Mouse (Mus musculus) frontal cortex, postnatal 10 days (tissue): ENCODE results near the gene Iscu.
"Not testable (repeated sequence)": the region's sequence is repeated elsewhere in the genome, so short reads cannot be mapped to it uniquely, and the experiment has no call there.

ENCODE experiments used
- DNase-seq, 2 experiments: peaks; one replicate each; pipeline ENCODE4 v3.0.0; 2022; ENCODE audit warnings: low spot score in 2 of 2, mixed read lengths in 1 of 2

The Iscu gene

DNA sequence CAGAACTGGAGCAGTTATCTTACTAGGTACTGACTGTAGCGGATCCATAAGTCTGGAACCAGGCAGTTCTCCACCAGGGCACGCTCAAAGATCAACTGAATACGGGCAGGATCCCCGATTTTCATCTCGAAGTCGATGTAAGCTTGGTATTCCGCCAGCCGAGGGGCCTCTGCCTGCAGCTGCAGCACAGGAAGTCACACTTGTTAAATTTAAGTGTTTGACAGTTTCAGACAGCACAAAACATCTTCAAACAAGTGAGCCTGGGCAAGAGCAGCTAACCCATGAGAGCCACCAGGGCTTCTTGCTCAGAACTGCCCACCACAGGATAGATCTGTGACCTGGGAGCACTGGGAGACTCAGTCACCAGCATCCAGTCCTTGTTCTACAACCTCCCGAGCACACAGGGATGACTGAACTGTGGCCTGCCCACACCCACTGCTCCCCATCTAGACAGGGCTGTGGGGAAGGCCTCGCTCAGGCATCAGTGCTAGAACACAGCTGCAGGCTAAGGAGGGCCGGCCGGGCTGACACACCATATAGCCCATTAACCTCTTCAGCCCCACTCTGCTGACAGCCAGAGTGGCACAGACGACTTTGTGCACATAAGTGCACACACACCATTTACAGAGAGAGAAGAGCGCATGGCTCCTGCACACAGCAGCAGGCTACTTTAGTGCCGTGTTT lies 17.1 kb upstream of the Iscu start:
- no peak for DNase-seq

DNA sequence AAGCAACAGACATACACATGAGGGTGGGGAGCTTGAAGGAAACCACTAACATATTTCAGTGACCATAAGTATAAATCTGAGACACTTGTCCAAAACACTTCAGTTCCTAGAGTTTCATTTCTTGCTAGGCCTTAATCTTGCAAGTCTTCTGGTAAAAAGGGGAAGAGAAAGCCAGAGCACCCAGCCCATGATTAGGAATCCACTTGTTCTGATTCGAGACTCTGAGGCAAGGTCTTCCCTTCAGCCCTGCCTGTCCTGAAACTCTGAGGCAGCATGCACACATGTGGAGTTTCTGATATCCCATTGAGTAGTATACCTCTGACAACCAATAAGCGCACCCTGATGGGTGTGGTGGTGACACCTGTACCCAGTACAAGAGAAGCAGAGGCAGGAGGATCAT lies 11.0 kb upstream of the Iscu start:
- no peak for DNase-seq

DNA sequence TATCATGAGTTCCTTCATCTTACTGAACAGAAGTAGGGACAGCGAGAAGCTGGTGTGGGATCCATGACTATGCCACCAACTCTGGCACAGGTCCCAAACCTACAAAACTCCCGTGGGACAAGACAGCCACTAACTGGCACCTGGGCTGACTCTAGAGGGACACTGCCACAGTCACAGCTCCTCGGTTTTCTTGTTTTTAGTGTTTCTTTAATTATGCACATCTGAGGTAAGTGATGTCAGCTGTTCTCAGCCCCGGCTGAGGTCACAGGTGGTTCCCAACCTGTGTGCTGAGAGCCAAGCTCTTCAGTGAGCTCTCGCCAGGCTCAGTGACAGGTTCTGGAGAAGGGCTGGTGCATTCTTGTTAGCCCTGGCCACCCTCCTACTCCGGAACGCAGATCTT lies 8.1 kb upstream of the Iscu start:
- no peak for DNase-seq

DNA sequence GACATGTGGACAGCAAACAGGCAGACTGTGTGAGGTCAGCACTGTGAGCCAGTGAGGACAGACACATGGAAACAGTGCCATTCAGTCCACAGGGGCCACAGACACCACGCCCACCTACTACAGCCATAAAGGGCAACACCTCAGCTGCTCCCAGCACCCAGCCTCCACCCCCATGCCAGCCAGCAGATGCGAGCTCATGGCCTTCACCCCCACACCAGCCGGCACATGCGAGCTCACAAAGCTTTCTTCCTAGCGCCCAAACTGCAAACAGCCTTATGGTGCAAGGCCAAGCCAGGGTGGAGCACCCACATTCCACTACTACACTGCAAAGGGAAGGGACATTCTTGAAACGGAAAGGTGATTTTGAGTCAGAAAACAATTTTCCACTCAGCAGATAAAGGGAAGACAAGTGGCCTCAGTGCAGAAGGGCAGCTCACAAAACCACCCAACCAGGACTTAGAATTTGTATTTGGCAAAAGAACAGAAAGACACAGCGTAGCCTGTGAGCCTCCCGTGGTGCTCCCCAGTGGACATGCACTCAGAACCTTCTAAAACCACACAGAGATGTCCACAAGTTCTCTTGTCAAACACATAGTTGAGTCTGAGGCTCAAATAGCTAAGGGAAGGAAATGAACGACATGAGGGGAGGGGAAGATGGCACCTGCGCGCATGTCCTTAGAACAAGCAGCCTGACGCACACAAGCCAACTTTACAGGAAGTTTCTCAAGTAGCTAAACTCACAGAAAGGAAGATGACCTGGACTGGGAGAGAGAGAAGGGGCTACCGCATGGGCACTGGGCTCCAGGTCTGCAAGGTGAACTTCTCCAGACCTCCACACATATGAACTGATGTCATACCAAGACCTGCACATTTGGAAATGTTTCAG lies 6.7 kb upstream of the Iscu start:
- DNase-seq, result no peak

GRCm38 (mm10) chr5:113768806-113769205 lies 3.7 kb upstream of the Iscu start:
- DNase-seq, result no peak

- DNase-seq, result peak; percentile 82 to 85
These were observed 1.1 kb upstream of the Iscu start for GRCm38 (mm10) chr5:113771213-113772162.

DNA sequence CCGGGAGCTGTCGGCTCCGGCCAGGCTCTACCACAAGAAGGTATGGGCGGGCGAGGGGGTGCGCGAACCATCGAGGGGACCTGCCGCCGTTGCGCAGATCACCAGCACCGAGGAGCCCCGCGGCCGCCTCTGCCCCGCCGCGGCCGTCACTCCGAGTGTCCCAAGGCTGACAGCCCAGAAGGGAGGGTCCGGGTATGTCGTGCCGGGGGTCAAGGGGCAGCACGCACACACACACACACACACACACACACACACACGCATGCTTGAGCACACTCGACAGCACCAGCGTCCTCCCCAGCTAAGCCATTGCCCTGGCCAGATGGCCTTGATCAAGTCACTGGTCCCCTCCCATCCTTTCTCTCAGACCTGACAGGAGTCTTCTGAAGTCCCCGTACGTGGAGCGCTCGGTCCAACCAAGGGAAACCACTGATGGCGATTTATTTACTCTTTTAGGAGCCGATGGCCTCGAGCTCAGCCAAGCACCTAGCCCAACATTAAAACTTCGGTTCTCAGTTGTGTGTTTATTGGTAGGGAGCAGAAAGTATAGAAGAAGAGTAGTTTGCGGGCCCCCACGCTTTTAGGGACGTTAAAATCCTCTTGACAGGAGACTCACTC lies 464 bp downstream of the Iscu start:
- no peak for DNase-seq

- DNase-seq, result peak; percentile 69 to 79
These were observed 1.1 kb downstream of the Iscu start for GRCm38 (mm10) chr5:113773664-113774063.

DNA sequence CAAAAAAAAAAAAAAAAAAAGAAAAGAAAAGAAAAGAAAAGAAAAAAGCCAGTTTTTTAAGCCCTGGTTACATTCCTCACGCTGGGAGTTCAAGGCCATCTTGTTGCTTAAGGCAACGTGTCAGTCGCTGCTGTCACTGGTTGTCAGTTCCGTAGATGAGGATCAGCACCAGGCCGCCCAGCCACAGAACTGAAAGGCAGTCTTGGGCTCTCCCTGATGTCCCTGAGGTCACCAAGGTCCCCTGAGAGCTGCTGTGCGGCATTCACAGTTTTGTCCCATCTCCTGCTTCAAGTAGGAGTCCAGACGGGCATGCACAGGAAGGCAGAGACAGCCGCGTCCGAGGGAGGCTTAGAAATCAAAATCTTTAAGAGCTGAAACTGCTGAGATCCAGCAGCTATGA lies 3.0 kb downstream of the Iscu start:
- DNase-seq, result no peak

DNA sequence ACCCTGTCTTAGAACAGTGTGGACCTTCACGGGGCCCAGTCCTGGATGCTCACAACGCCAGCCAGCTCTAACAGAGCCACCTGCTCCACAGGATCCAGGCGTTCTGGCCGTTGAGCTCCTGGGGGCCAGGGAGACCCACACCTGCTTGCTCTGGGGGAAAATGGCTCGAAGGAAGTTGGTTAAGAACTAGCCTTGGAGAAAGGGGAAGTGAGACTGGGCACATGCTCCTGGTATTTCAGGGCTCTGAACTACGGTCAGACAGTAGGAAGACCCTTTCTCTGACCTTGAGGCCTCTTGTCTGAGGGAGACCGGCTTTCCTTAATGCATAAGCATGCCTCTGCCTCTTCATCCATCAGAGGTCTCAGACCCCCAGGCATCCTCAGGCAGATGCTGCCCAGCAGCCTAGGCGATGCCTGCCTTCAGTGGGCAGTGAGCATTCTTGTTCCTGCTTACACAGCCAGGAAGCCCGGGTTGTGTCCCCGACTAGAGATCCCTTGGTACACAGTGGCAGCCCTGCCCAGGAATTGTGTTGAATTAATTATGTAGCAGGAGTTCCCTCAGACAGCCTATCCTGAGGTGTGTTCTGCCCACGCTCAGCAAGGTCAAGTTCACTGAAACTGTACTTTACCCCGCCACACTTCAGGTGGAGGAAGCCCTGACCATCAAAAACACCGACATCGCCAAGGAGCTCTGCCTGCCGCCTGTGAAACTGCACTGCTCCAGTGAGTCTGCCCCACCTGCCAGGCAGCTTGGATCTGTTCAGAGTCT lies 3.8 kb downstream of the Iscu start:
- no peak for DNase-seq

GRCm38 (mm10) chr5:113776896-113777226 lies 4.3 kb downstream of the Iscu start:
- no peak for DNase-seq

- not testable (repeated sequence) for DNase-seq
These were observed 5.2 kb downstream of the Iscu start for GRCm38 (mm10) chr5:113777728-113778127.

DNA sequence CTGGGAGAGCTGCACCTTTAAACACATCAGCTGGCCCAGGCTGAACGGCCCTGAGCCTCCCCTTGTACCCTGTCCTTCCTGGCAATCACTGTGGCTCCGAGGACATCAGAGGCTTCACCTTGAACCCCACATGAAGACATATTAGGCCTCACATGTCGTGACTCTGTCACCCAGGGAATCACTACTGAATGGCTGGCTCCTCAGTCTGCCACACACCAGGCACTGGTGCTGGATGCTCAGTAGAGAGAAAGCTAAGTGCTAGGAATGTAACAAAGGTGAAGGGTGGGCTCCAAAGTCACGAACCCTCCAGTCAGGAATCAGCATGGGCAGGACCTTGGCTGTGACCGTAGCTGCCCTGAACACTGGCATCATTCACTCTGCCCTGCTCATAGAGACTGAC lies 7.0 kb downstream of the Iscu start:
- no peak for DNase-seq

DNA sequence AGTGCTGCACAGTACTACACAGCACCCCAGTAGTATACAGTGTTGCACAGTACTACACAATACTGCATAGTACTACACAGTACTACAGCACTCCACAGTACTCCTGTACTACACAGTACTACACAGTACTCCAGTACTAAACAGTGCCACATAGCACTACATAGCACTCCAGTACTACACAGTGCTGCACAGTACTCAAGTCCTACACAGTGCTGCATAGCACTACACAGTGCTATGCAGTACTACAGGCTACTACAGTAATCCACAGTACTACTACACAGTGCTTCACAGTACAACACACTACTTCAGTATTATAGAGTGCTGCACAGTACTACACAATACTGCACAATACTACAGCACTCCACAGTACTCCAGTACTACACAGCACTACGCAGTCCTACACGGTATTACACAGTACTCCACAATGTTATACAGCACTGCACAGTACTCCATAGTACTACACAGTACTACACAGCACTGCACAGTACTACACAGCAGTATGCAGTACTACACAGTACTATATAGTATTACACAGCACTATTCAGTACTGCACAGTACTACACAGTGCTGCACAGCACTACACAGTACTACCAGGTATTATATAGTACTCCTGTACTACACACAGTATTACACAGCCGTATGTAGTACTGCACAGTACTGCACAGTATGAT lies 7.7 kb downstream of the Iscu start:
- no peak for DNase-seq

DNA sequence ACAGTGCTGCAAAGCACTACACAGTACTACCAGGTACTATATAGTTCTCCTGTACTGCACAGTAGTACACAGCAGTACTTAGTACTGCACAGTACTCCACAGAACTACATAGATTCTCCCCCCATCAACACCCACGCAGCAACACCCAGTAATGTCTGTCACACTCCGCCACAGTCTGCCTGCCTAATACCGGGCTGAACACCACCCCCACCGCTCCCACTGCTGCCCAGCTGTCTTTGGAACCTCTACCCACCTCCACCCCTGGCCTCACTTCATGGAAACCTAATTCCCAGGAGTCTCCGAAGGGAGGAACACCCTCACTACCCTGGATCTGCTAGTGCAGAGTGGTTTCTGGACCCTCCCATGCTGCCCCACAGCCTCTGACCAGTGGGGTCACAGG lies 8.2 kb downstream of the Iscu start:
- DNase-seq, result no peak

DNA sequence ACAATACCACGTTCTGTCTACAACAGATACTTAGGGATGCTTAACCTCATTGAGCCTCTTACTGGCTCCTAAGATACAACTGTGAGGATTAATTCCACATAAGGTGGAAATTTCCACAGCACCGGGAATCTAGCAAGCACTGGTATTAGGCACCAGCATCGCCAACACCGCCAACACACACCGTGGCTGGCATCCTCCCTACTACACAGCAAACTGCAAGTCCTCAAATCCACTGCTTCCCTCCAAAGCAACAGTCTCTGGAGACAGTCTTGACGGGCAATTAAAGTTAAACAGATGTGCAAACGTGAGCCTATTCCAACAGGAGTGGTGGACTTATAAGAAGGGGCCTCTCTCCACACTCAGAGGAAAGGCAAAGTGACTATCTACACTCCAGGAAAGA lies 8.7 kb downstream of the Iscu start:
- DNase-seq, result no peak

- no peak for DNase-seq
These were observed 9.3 kb downstream of the Iscu start for GRCm38 (mm10) chr5:113781875-113782274.

- DNase-seq, result no peak
These were observed 10.1 kb downstream of the Iscu start for GRCm38 (mm10) chr5:113782624-113783023.

DNA sequence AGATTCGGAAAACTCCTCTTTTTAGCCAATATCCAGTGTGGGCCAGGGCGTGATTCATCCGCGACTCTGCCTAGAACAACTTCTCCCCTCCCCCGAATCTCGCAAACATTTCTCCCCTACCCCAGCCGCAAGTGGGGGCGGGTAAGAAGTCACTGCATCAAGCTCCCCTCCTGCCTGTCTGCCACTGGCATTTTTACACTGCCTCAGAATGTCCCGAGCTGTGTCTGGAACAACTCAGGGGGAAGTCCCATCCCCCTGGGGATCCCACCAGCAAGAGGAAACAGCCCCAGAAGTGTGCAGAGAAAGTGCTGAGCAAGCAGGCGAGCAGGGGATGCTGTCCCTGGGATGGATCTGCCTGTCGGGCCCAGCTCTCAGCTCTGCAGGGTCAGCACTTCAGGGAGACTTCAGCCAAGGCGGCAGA lies 11.0 kb downstream of the Iscu start:
- DNase-seq, result peak; percentile 47 to 66

- not testable (repeated sequence) for DNase-seq
These were observed 11.6 kb downstream of the Iscu start for GRCm38 (mm10) chr5:113784104-113784503.
